Mouse (Mus musculus) liver, adult (tissue): ENCODE data around the gene Pmm2.

Experiments
- GATA4 ChIP-seq: IDR thresholded peaks from 2 replicates; pipeline ENCODE4 v1.6.1; 2014; ENCODE audit warnings: mild to moderate bottlenecking, low read length; ENCODE audit not compliant: insufficient replicate concordance

Pmm2 gene

DNA sequence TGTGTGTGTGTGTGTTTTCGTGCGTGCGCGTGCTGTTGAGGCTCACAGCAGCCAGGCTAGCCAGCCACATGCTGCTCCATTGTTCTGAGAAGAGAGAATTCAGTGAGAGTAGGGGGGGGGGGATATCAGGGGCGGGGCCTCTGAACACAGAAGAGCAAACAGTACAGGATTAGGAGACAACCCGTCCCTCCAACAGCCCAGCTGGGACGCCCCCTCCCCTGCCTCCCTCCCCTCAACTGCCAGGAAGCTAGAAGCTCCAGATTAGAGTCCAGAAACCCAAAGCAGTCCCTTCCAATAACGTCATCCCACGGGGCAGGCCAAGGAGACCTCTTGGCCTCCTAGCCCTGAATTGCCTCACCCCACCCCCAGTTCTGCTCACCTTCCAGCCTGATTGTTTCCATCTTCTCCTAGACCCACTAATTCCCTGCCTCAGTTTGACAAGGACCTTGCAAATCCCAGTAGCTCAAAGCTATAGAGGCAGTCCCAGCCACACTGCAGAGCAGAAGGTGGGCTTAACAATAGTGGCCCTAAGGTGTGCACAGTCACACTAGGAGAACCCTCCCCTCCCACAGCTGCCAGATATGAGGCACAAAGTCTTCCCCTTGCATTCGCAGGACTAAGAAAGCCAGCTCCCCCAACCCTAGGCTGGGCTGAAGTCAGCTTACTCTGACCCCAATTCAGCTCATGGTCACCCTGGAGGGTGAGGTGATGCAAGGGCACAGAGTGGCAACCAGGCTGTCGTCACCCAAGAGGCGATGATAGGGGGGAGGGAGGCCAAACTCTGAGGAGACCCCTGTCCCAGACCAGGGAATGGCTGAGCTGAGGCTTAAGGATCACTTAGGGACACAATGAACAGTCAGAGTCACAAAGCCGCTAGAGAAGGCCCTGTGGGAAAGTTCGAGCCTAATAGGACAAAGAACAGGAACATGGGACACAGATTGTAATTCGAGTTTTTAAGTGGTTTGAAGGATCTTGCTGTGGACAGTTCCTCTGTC is 32.9 kb downstream of the Pmm2 start:
- no peak for TF ChIP-seq GATA4

- TF ChIP-seq GATA4 = no peak
These were observed 34.3 kb downstream of the Pmm2 start, which contains the start of gene Carhsp1 for GRCm38 (mm10) chr16:8671551-8672349. Gene Carhsp1 (minus strand): TSS chr16:8672155.

GRCm38 (mm10) chr16:8672350-8672687 is 34.8 kb downstream of the Pmm2 start:
- TF ChIP-seq GATA4 = peak; percentile 69; the same call in 1 of the 2 replicates

DNA sequence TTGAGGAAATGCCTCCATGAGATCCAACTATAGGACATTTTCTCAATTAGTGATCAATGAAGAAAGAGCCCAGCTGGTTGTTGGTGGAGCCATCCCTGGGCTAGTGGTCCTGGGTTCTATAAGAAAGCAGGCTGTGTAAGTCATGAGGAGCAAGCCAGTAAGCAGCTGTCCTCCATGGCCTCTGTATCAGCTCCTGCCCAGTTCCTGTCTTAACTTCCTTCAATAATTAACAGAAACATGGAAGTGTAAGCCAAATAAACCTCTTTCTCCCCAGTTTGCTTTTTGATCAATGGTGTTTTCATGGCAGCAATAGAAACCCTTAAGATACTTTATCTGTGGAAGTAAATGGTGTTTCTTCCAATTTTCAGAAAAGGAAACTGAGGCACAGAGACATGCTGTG is 35.3 kb downstream of the Pmm2 start:
- no peak for TF ChIP-seq GATA4

DNA sequence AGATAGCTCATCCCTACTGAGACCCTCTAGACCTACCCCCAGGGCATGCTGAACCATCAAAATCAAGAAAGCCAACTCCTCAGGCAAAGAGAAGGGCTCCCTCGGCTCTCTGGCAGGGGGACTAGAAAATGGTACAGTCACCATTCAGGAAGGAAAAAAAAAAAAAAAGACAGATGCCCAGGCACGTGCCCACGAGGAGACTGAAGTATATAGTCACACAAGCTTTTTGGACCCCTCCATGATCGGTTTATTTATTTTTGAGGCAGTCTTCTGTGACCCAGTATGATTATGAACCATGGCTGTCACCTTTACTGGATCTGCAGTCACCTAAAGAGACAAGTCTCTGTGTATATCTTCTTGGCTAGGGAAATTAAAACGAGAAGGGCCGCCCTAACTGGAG is 35.9 kb downstream of the Pmm2 start:
- TF ChIP-seq GATA4 = no peak

GRCm38 (mm10) chr16:8674165-8674564 is 36.7 kb downstream of the Pmm2 start:
- no peak for TF ChIP-seq GATA4

- no peak for TF ChIP-seq GATA4
These were observed 38.1 kb downstream of the Pmm2 start for GRCm38 (mm10) chr16:8675559-8675958.

- TF ChIP-seq GATA4 = no peak
These were observed 38.8 kb downstream of the Pmm2 start for GRCm38 (mm10) chr16:8676228-8676627.

DNA sequence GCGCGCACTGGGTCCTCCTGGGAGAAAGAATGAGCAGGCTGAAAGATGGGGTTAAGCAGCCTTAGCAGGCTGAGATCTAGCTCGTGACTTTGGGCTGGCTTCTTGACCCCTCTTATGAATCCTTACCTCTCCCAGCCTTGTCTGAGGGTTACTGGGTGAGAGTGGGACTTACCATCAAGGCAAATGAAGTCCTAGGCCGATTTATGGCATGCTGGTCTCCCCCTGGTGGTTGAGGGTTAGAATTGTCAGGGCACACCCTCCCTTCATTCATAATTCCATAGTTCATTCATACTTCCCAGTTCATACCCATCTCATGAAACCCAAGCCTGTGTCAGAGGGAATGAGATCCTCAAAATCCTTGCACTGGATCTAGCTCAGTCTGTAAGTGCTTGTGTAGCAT is 39.3 kb downstream of the Pmm2 start:
- TF ChIP-seq GATA4 = no peak

GRCm38 (mm10) chr16:8678035-8678434 is 40.6 kb downstream of the Pmm2 start:
- TF ChIP-seq GATA4 = peak; percentile 65; the same call in 1 of the 2 replicates

DNA sequence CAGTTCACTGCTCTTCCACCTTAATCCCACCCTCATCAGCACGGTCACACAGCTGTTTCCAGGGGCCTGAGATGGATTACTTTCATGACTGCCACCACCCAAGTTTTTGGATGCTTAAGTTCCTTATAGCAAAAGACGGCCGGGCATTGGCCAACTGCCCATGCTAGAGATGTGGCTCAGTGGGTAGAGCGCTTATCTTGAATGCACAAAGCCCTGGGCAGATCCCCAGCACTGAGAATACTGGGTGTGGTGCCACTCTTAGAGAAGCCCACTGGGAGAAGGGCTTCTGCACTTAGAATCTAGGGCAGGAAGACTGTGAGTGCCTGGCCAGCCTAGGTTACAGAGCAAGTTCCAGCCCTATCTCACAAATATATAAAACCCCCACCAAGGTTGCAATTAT is 41.2 kb downstream of the Pmm2 start:
- TF ChIP-seq GATA4 = no peak

GRCm38 (mm10) chr16:8679780-8680179 is 42.3 kb downstream of the Pmm2 start:
- no peak for TF ChIP-seq GATA4

GRCm38 (mm10) chr16:8680470-8680869 is 43.0 kb downstream of the Pmm2 start, which contains the start of gene Gm5767:
Gene Gm5767 (plus strand): TSS chr16:8680770.
- no peak for TF ChIP-seq GATA4

GRCm38 (mm10) chr16:8685087-8685486 is 47.6 kb downstream of the Pmm2 start:
- TF ChIP-seq GATA4 = no peak

DNA sequence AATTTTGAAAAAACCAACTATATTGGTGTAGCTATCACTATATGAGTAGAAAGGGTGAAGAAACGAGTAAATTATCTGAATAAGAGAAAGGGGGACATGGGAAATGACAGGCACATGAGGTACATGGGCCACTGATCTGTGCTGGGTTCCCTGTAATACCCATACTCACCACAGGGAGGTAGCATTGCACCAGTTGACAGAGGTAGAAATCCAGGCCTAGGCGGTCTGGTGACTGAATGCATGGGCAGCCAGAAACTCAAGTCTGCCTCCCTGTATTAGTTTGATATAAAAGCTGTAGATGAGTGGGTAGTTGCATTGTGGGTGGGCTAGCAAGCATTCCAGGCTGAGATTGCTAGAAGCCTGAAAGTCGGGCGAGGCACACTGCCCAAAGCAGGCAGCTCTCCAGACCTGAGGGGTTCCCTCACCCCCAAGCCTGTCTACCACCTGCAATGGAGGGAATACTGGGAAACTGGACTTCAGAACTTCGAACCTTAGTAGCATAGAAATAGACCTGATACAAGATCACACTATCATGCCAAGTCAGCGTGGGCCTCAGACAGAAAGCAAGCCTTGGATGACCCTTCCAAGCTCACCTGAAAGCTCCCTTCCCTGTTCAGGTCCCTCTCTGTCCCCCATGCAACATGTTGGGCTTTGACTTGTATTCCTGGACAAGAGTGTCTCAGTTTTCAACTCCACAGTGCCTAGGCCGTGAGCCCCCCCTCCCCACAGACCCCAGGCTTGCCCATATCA is 48.8 kb downstream of the Pmm2 start:
- TF ChIP-seq GATA4 = no peak
